Mouse (Mus musculus) heart, embryonic 12.5 days (tissue): ENCODE data around the gene Nme3. TPM values are rescaled to one million over a fixed set of nuclear protein-coding genes. Genes with fewer than 3 reads are reported as not detected.

Source experiments
- ATAC-seq: fragments of 200-750 bp; cut with Nextera tagmentation; 2 replicates; pipeline ENCODE4 v1.8.0; 2017; ENCODE audit warnings: moderate TSS enrichment, moderate library complexity; ENCODE audit not compliant: insufficient number of reproducible peaks, low FRiP score
- H3K27ac ChIP-seq: fragments of 300-500 bp; sonication (generic); 2 replicates; pipeline ENCODE4 v1.5.1; 2016; ENCODE audit warnings: mild to moderate bottlenecking, moderate library complexity; ENCODE audit not compliant: poor library complexity, severe bottlenecking
- H3K27me3 ChIP-seq: fragments of 300-500 bp; sonication (generic); replicated peaks from 2 replicates; pipeline ENCODE4 v1.6.1; 2016; ENCODE audit warnings: mild to moderate bottlenecking, moderate library complexity
- H3K36me3 ChIP-seq: fragments of 300-500 bp; sonication (generic); 2 replicates; pipeline ENCODE4 v1.6.1; 2016; ENCODE audit warnings: mild to moderate bottlenecking, moderate library complexity
- H3K4me1 ChIP-seq: fragments of 300-500 bp; sonication (generic); replicated peaks from 2 replicates; pipeline ENCODE4 v1.6.1; 2016; ENCODE audit warnings: mild to moderate bottlenecking
- H3K4me2 ChIP-seq: fragments of 300-500 bp; sonication (generic); 2 replicates; pipeline ENCODE4 v1.6.1; 2016; ENCODE audit warnings: mild to moderate bottlenecking, moderate library complexity
- H3K4me3 ChIP-seq: fragments of 300-500 bp; sonication (generic); 2 replicates; pipeline ENCODE4 v1.5.1; 2016; ENCODE audit warnings: mild to moderate bottlenecking
- H3K9ac ChIP-seq: fragments of 300-500 bp; sonication (generic); 2 replicates; pipeline ENCODE4 v1.6.1; 2016; ENCODE audit warnings: mild to moderate bottlenecking, moderate library complexity
- H3K9me3 ChIP-seq: fragments of 300-500 bp; sonication (generic); replicated peaks from 2 replicates; pipeline ENCODE4 v1.6.1; 2016; ENCODE audit warnings: mild to moderate bottlenecking, moderate library complexity
- WGBS: fragments of 180-500 bp; shearing (Covaris S2); methylation state at CpG from one replicate; pipeline ENCODE4 v1.1.7; 2016; 5-methylcytosine and 5-hydroxymethylcytosine counted together
- polyA plus RNA-seq: library from polyadenylated mRNA; unstranded; fragments of >200 nt; fragmentation: Nextera tagmentation; extraction: Ambion mirVana; gene quantifications from 2 replicates; pipeline ENCODE4 v1.2.1, GENCODE M21; 2016

Nme3 gene
- polyA plus RNA-seq, 1 experiment from 2014 or later: 34.5 TPM

- H3K9ac ChIP-seq: no peak overlapping the region
- no peak overlapping the region for H3K4me3 ChIP-seq
- no peaks in the 10 kb centered on the region for H3K9me3 ChIP-seq
- no peak overlapping the region for H3K27ac ChIP-seq
- no peaks in the 10 kb centered on the region for H3K27me3 ChIP-seq
- 46% methylated on average over 7 of the region's 7 CpGs for WGBS
- peaks cover 15% of the 10 kb centered on the region for H3K4me1 ChIP-seq
- no peak overlapping the region for H3K4me2 ChIP-seq
- ATAC-seq: no peak
- H3K36me3 ChIP-seq: peaks cover 20% of the 10 kb centered on the region
Measured at GRCm38 (mm10) chr17:24881738-24882440, 14.4 kb upstream of the Nme3 start.

GRCm38 (mm10) chr17:24884391-24884790, 11.9 kb upstream of the Nme3 start:
- Histone ChIP-seq H3K4me2 (no peak overlapping the region), H3K4me3 (no peak overlapping the region), H3K36me3 (peaks cover 26% of the 10 kb centered on the region), H3K9me3 (no peaks in the 10 kb centered on the region), H3K27me3 (no peaks in the 10 kb centered on the region), H3K4me1 (peaks cover 26% of the 10 kb centered on the region), H3K9ac (no peak overlapping the region), H3K27ac (no peak overlapping the region)
- 74% methylated on average over 6 of the region's 6 CpGs for WGBS
- ATAC-seq: no peak

GRCm38 (mm10) chr17:24885356-24886133, 10.8 kb upstream of the Nme3 start:
- no peak overlapping the region for H3K27ac ChIP-seq
- no peaks in the 10 kb centered on the region for H3K9me3 ChIP-seq
- peak overlapping the region; percentile 77 for H3K9ac ChIP-seq
- H3K4me3 ChIP-seq: peak overlapping the region; percentile 86
- H3K4me1 ChIP-seq: peaks cover 26% of the 10 kb centered on the region
- no peak for ATAC-seq
- H3K36me3 ChIP-seq: peaks cover 38% of the 10 kb centered on the region
- WGBS: 23% methylated on average over 22 of the region's 22 CpGs
- peak overlapping the region; percentile 86 for H3K4me2 ChIP-seq
- no peaks in the 10 kb centered on the region for H3K27me3 ChIP-seq

GRCm38 (mm10) chr17:24886134-24886931, 10.0 kb upstream of the Nme3 start, which contains the start of the genes Nubp2 and Spsb3:
Gene Nubp2, minus strand, starts transcription at chr17:24886349.
Gene Spsb3, plus strand, starts transcription at chr17:24886643.
- peak within 1 kb of the TSS; percentile 86 for H3K4me3 ChIP-seq

GRCm38 (mm10) chr17:24886932-24887271, 9.4 kb upstream of the Nme3 start:
- Histone ChIP-seq H3K4me2 (peak overlapping the region; percentile 89), H3K4me1 (peaks cover 23% of the 10 kb centered on the region), H3K4me3 (peak overlapping the region; percentile 81), H3K36me3 (peaks cover 51% of the 10 kb centered on the region), H3K9me3 (no peaks in the 10 kb centered on the region), H3K27ac (peak overlapping the region; percentile 71), H3K27me3 (no peaks in the 10 kb centered on the region), H3K9ac (peak overlapping the region; percentile 88)
- WGBS: 1% methylated on average over 18 of the region's 18 CpGs
- peak; percentile 16; the same call in 1 of the 2 replicates for ATAC-seq

More at GRCm38 (mm10) chr17:24886134-24886931, 10.0 kb upstream of the Nme3 start, which contains the start of the genes Nubp2 and Spsb3:
- Histone ChIP-seq H3K4me2 (peak within 1 kb of the TSS; percentile 89), H3K9ac (peak within 1 kb of the TSS; percentile 88), H3K9me3 (no peaks in the 10 kb centered on the region), H3K27ac (peak within 1 kb of the TSS; percentile 71), H3K27me3 (no peaks in the 10 kb centered on the region), H3K4me1 (peaks cover 26% of the 10 kb centered on the region), H3K36me3 (peaks cover 46% of the 10 kb centered on the region)
- ATAC-seq: peak; percentile 96
- WGBS: under 1% methylated on average over 69 of the region's 69 CpGs

GRCm38 (mm10) chr17:24887291-24888080, 8.8 kb upstream of the Nme3 start:
- H3K27me3 ChIP-seq: no peaks in the 10 kb centered on the region
- 57% methylated on average over 18 of the region's 18 CpGs for WGBS
- H3K4me2 ChIP-seq: peak overlapping the region; percentile 89
- H3K9me3 ChIP-seq: no peaks in the 10 kb centered on the region
- H3K9ac ChIP-seq: peak overlapping the region; percentile 88
- peak overlapping the region; percentile 81 for H3K4me3 ChIP-seq
- peaks cover 22% of the 10 kb centered on the region for H3K4me1 ChIP-seq
- H3K27ac ChIP-seq: peak overlapping the region; percentile 71
- ATAC-seq: no peak
- peaks cover 55% of the 10 kb centered on the region for H3K36me3 ChIP-seq

- Histone ChIP-seq H3K4me2 (no peak overlapping the region), H3K9ac (no peak overlapping the region)
- no peak for ATAC-seq
Measured at GRCm38 (mm10) chr17:24888862-24889261, 7.4 kb upstream of the Nme3 start.

GRCm38 (mm10) chr17:24890151-24891092, 5.9 kb upstream of the Nme3 start:
- Histone ChIP-seq H3K4me1 (peaks cover 28% of the 10 kb centered on the region), H3K27me3 (no peaks in the 10 kb centered on the region), H3K36me3 (peaks cover 51% of the 10 kb centered on the region), H3K27ac (no peak overlapping the region), H3K4me3 (no peak overlapping the region), H3K4me2 (no peak overlapping the region), H3K9me3 (no peaks in the 10 kb centered on the region), H3K9ac (no peak overlapping the region)
- ATAC-seq: no peak
- WGBS: 88% methylated on average over 19 of the region's 19 CpGs

More at GRCm38 (mm10) chr17:24888862-24889261, 7.4 kb upstream of the Nme3 start:
- Histone ChIP-seq H3K27me3 (no peaks in the 10 kb centered on the region), H3K4me3 (no peak overlapping the region), H3K9me3 (no peaks in the 10 kb centered on the region), H3K36me3 (peaks cover 56% of the 10 kb centered on the region), H3K27ac (no peak overlapping the region), H3K4me1 (peaks cover 28% of the 10 kb centered on the region)
- WGBS: 85% methylated on average over 3 of the region's 3 CpGs

GRCm38 (mm10) chr17:24891321-24891720, 5.0 kb upstream of the Nme3 start:
- Histone ChIP-seq H3K4me2 (no peak overlapping the region), H3K4me3 (no peak overlapping the region), H3K27ac (no peak overlapping the region), H3K9ac (no peak overlapping the region), H3K36me3 (peaks cover 51% of the 10 kb centered on the region), H3K4me1 (peaks cover 31% of the 10 kb centered on the region), H3K9me3 (no peaks in the 10 kb centered on the region), H3K27me3 (no peaks in the 10 kb centered on the region)
- 90% methylated on average over 13 of the region's 13 CpGs for WGBS
- no peak for ATAC-seq
